Mouse (Mus musculus) embryonic facial prominence, embryonic 14.5 days (tissue): ENCODE measurements around the gene Maml3. TPM values are rescaled to one million over a fixed set of nuclear protein-coding genes. Genes with fewer than 3 reads are reported as not detected.

Experiments
- ATAC-seq: fragments of 200-750 bp; cut with Nextera tagmentation; 2 replicates; pipeline ENCODE4 v1.8.0; 2017; ENCODE audit warnings: low read depth, moderate number of reproducible peaks, moderate TSS enrichment
- DNase-seq: peaks from one replicate; pipeline ENCODE4 v3.0.0-alpha.2; 2015; ENCODE audit warnings: low spot score
- H3K27ac ChIP-seq: fragments of 300-500 bp; sonication (generic); replicated peaks from 2 replicates; pipeline ENCODE4 v1.5.1; 2014; ENCODE audit warnings: low read depth, mild to moderate bottlenecking, low read length, moderate library complexity
- H3K27me3 ChIP-seq: fragments of 300-500 bp; sonication (generic); replicated peaks from 2 replicates; pipeline ENCODE4 v1.6.1; 2014; ENCODE audit warnings: low read length; ENCODE audit not compliant: control insufficient read depth, insufficient read depth
- H3K36me3 ChIP-seq: fragments of 300-500 bp; sonication (generic); 2 replicates; pipeline ENCODE4 v1.6.1; 2014; ENCODE audit warnings: low read length, mixed read lengths; ENCODE audit not compliant: control insufficient read depth, insufficient read depth
- H3K4me1 ChIP-seq: fragments of 300-500 bp; sonication (generic); 2 replicates; pipeline ENCODE4 v1.6.1; 2014; ENCODE audit warnings: antibody characterized with exemption, low read length; ENCODE audit not compliant: control insufficient read depth, insufficient read depth
- H3K4me2 ChIP-seq: fragments of 300-500 bp; sonication (generic); 2 replicates; pipeline ENCODE4 v1.6.1; 2014; ENCODE audit warnings: low read depth, mild to moderate bottlenecking, low read length, moderate library complexity, mixed read lengths
- H3K4me3 ChIP-seq: fragments of 300-500 bp; sonication (generic); 2 replicates; pipeline ENCODE4 v1.5.1; 2014; ENCODE audit warnings: low read depth, mild to moderate bottlenecking, low read length
- H3K9ac ChIP-seq: fragments of 300-500 bp; sonication (generic); 2 replicates; pipeline ENCODE4 v1.6.1; 2014; ENCODE audit warnings: low read depth, mild to moderate bottlenecking, low read length, moderate library complexity, mixed read lengths
- H3K9me3 ChIP-seq: fragments of 300-500 bp; sonication (generic); 2 replicates; pipeline ENCODE4 v1.6.1; 2016; ENCODE audit warnings: low read length; ENCODE audit not compliant: control insufficient read depth
- WGBS: fragments of 180-500 bp; shearing (Covaris S2); extraction: QIAGEN DNeasy Blood & Tissue Kit; methylation state at CpG from one replicate; pipeline ENCODE4 v1.1.7; 2014; 5-methylcytosine and 5-hydroxymethylcytosine counted together
- polyA plus RNA-seq: library from polyadenylated mRNA; unstranded; fragments of >200 nt; fragmentation: Nextera tagmentation; extraction: Ambion mirVana; gene quantifications from 2 replicates; pipeline ENCODE4 v1.2.1, GENCODE M21; 2014

Gene Maml3
- polyA plus RNA-seq, 1 experiment from 2014 or later = 4.8 TPM

DNA sequence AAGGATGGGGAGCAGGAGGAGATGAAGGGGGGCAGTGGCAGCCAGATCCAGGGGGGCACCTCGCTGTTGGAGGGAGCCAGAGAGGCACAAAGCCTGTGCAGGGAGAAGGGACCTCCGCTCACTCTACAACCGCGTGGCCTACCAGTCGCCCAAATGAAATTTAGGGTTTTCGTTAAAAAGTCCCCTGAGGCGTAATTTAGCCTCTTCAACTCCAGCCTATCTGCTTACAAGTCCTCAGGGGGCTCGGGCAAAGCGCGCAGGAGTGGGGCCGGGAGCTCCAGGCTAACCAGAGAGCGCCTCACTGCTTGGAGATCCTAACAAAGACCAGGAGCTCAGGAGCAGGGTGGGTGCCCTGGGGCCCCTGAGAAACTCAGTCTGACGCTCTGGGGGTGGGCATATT lies 402.9 kb downstream of the Maml3 start:
- peak overlapping the region; percentile 40 for H3K4me3 ChIP-seq
- ATAC-seq = peak; percentile 75
- H3K9ac ChIP-seq = peak overlapping the region; percentile 57
- peak overlapping the region; percentile 74 for H3K4me2 ChIP-seq
- DNase-seq = peak; percentile 76
- peaks cover 23% of the 10 kb centered on the region for H3K4me1 ChIP-seq
- H3K9me3 ChIP-seq = no peaks in the 10 kb centered on the region
- 7% methylated on average over 13 of the region's 13 CpGs for WGBS
- H3K36me3 ChIP-seq = no peaks in the 10 kb centered on the region
- H3K27me3 ChIP-seq = no peaks in the 10 kb centered on the region
- H3K27ac ChIP-seq = peak overlapping the region; percentile 81

DNA sequence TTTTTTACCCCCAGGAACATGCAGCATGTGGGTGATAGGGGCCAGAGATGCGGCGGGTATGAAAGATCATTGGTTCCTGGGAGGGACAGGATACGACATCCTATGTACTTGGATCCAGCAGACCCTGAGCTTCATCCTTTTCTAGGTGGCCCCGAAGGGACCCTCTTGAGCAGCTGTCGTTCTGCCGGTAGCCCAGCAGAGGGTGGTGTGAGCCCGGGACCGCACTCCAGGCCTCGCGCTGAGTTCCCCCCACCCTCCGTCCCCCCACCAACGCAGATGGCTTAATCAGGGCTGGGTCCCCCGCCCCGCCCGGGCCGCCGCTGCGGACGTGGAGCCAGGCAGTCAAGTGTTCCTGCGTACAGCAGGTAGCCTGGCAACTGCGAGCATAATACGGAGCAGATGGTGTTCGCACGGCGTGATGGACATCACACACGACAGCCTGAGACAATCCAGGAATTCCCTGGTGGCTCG lies 403.6 kb downstream of the Maml3 start:
- 1% methylated on average over 23 of the region's 27 CpGs for WGBS
- Histone ChIP-seq H3K27ac (peak overlapping the region; percentile 81), H3K4me3 (peak overlapping the region; percentile 40), H3K27me3 (no peaks in the 10 kb centered on the region), H3K4me1 (peaks cover 23% of the 10 kb centered on the region), H3K4me2 (peak overlapping the region; percentile 74), H3K9me3 (no peaks in the 10 kb centered on the region), H3K9ac (peak overlapping the region; percentile 57), H3K36me3 (no peaks in the 10 kb centered on the region)
- ATAC-seq = peak; percentile 95
- peak; percentile 95 for DNase-seq

DNA sequence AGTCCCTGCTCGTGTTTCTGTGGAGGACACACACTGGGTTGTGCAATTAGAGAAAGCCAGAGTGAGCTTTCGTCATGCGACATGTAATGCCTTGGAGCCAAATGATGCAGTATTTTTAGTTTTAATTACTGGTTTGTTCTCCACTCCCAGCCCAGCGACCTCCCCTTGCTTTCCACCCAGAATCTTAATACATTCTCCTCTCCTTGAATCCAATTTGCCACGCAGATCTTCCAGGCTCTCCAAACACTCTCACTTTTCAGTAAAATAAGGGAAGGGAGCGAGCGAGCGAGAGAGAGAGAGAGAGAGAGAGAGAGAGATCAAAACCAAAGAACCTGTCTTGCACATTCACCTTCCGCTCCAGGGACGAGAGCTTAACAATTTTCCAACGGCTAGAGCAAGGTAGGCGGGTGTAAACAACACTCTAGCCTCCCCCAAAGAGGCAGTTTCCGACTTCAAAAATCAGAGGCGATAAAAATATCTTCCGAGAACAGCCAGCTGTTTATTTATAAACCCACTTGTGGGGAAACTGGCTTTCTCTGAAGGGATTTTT lies 404.1 kb downstream of the Maml3 start:
- ATAC-seq = no peak
- Histone ChIP-seq H3K4me2 (peak overlapping the region; percentile 74), H3K4me1 (peaks cover 23% of the 10 kb centered on the region), H3K4me3 (peak overlapping the region; percentile 40), H3K27ac (peak overlapping the region; percentile 81), H3K36me3 (no peaks in the 10 kb centered on the region), H3K9ac (peak overlapping the region; percentile 57), H3K27me3 (no peaks in the 10 kb centered on the region), H3K9me3 (no peaks in the 10 kb centered on the region)
- peak; percentile 72 for DNase-seq
- WGBS = 13% methylated on average over 15 of the region's 15 CpGs

DNA sequence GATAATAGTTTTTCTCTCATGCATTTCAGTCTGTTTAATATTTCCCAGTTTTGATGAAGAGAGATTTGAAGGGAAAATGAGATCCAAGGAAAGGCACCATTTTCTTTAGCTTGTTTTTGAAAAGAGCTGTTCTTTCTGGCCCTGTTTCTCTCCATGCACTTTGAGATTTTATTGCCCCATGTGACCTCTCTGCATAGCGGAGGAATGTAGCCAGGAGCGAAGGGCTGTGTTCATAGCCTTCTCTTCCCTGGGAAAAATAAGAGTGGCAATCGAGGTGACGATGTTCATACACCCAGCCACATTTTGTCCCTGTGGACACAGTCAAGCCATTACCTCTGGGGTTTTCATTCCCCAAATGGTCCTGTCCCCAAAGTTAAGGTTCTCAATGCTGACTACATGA lies 404.8 kb downstream of the Maml3 start:
- Histone ChIP-seq H3K27ac (no peak overlapping the region), H3K9me3 (no peaks in the 10 kb centered on the region), H3K4me1 (peaks cover 23% of the 10 kb centered on the region), H3K36me3 (no peaks in the 10 kb centered on the region), H3K4me3 (no peak overlapping the region), H3K27me3 (no peaks in the 10 kb centered on the region), H3K4me2 (peak overlapping the region; percentile 74), H3K9ac (no peak overlapping the region)
- ATAC-seq (no peak), DNase-seq (no peak)
- WGBS = 67% methylated on average over 4 of the region's 4 CpGs

DNA sequence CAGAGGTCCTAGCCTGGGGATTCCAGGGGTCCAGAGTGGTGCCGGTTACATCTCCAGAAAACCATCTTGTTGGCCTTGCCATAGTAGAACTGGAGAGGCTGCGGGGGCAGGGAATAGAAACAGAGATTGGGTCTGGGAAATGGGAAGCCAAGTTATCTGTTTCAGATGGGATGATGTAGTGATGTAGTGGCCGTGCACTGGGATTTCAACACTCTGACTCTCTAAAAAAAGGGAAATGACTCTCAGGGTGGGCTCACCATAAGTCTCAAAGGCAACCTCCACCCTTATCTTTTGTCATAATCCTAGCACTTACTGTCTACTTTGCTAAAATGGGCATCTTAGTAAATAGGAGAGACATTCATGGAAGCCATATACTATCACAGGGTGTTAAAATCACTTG lies 406.9 kb downstream of the Maml3 start:
- 86% methylated on average over 3 of the region's 3 CpGs for WGBS
- DNase-seq (no peak), ATAC-seq (no peak)
- Histone ChIP-seq H3K9me3 (no peaks in the 10 kb centered on the region), H3K27ac (no peak overlapping the region), H3K9ac (no peak overlapping the region), H3K4me2 (no peak overlapping the region), H3K4me1 (peaks cover 18% of the 10 kb centered on the region), H3K27me3 (no peaks in the 10 kb centered on the region), H3K36me3 (no peaks in the 10 kb centered on the region), H3K4me3 (no peak overlapping the region)

DNA sequence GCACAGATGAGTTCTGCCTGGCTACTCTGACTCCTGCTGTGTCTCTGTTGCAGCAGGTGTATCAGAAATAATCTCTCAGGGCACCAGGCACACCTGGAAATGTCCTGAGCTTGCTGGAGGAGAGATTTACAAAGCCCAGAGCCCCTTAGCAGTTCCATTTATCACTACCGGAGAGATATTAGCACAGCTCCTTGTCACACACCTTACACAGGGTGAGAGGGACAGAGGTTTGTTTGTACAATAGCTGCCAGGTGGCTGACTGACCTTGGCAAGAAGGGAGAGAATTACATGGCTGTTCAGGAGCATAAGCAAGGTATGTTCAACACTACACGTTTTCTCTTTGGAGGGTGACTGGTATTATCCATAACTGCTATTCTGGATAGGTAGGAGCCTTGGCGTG lies 409.2 kb downstream of the Maml3 start:
- 87% methylated on average over 3 of the region's 3 CpGs for WGBS
- H3K9ac ChIP-seq = no peak overlapping the region
- H3K4me2 ChIP-seq = no peak overlapping the region
- DNase-seq (no peak), ATAC-seq (no peak)
- no peak overlapping the region for H3K4me3 ChIP-seq
- no peaks in the 10 kb centered on the region for H3K9me3 ChIP-seq
- H3K36me3 ChIP-seq = 0 out of 2 replicates have a peak, but pooled peaks cover 4% of the 10 kb centered on the region
- no peaks in the 10 kb centered on the region for H3K27me3 ChIP-seq
- H3K27ac ChIP-seq = no peak overlapping the region
- H3K4me1 ChIP-seq = 0 out of 2 replicates have a peak, but pooled peaks cover 5% of the 10 kb centered on the region

DNA sequence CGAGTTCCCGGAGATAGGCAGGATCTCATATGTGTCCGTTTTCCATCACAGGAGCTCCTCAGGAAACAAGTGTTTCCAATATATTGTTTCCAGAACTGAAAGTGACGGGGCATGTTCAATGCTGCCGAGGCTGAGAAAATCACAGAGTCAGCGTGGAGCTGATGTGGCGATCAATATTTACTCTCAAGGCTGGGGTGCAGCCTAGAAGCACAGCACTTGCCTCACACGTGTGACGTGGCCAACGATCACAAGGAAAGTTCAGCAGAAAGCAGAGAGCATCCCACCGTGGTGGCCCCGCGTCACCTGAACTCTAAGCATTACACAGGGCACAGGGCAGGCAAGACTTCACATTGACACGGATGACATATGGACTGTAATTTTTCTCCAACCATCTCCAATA lies 410.3 kb downstream of the Maml3 start:
- 78% methylated on average over 14 of the region's 14 CpGs for WGBS

DNA sequence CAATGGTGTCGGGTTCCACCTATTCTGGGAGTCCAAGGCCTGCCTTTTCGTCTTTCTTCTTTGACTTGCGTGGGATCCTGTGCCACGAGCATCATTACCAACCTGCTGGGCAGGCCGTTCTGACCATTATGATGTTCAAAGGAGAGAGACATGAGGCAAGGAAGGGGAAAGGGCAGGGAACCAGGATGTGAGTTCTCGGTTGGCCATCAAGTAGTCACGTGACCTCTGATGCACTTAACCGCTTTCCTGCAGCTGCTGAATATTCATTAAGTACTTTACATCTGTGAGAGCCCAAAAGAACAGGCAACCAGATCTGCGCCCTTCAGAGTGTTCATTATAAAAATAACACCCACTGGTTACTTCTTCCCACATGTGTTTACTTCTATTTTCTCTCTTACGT lies 411.7 kb downstream of the Maml3 start:
- ATAC-seq = no peak
- WGBS = 83% methylated on average over 10 of the region's 10 CpGs
- Histone ChIP-seq H3K9ac (no peak overlapping the region), H3K27me3 (no peaks in the 10 kb centered on the region), H3K4me1 (no peaks in the 10 kb centered on the region), H3K4me2 (no peak overlapping the region), H3K9me3 (no peaks in the 10 kb centered on the region), H3K27ac (no peak overlapping the region), H3K4me3 (no peak overlapping the region), H3K36me3 (peaks cover 23% of the 10 kb centered on the region; the same call in 1 of the 2 replicates)
- DNase-seq = no peak

More for the DNA sequence above, 410.3 kb downstream of the Maml3 start:
- Histone ChIP-seq H3K27me3 (no peaks in the 10 kb centered on the region), H3K4me2 (no peak overlapping the region), H3K9ac (no peak overlapping the region), H3K9me3 (no peaks in the 10 kb centered on the region), H3K4me3 (no peak overlapping the region), H3K4me1 (no peaks in the 10 kb centered on the region), H3K36me3 (peaks cover 15% of the 10 kb centered on the region; the same call in 1 of the 2 replicates), H3K27ac (no peak overlapping the region)
- DNase-seq = no peak
- no peak for ATAC-seq

DNA sequence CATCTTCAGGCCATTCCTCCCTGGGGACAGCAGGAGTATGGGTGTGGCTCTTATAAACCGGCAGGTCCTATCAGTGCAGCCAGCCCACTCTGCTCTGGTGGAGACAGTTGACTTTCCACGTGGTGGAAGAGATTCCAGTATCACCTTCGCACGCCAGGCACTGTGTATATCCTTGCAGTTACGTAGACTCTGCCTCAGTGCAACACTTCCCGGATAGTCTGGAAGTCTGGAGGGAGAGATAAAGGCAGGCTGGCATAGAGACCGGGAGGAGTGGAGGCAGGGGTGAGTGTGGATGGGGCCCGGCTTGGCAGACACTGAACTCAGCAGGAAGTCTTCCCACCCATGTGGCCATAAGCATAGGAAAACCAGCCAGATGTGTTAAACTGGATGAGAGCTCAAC lies 416.2 kb downstream of the Maml3 start:
- no peak overlapping the region for H3K4me2 ChIP-seq
- no peak overlapping the region for H3K4me3 ChIP-seq
- H3K36me3 ChIP-seq = peaks cover 28% of the 10 kb centered on the region; the same call in 1 of the 2 replicates
- no peaks in the 10 kb centered on the region for H3K9me3 ChIP-seq
- DNase-seq = no peak
- WGBS = 86% methylated on average over 8 of the region's 8 CpGs
- no peak overlapping the region for H3K9ac ChIP-seq
- no peak for ATAC-seq
- H3K4me1 ChIP-seq = no peaks in the 10 kb centered on the region
- no peak overlapping the region for H3K27ac ChIP-seq
- H3K27me3 ChIP-seq = no peaks in the 10 kb centered on the region
